Mouse (Mus musculus) liver, embryonic 14.5 days (tissue): ENCODE measurements around the gene Sdccag8. TPM values are rescaled to one million over a fixed set of nuclear protein-coding genes. Genes with fewer than 3 reads are reported as not detected.

ENCODE experiments used
- ATAC-seq: fragments of 200-750 bp; cut with Nextera tagmentation; 2 replicates; pipeline ENCODE4 v1.8.0; 2017; ENCODE audit warnings: moderate number of reproducible peaks, mild to moderate bottlenecking, moderate library complexity; ENCODE audit not compliant: insufficient read depth
- DNase-seq, 3 experiments: peaks; one replicate each; pipeline ENCODE4 v3.0.0-alpha.2; 2012 to 2013; ENCODE audit warnings: low read depth in 3 of 3, low spot score in 3 of 3
- H3K27ac ChIP-seq: fragments of 300-500 bp; sonication (generic); 2 replicates; pipeline ENCODE4 v1.5.1; 2014; ENCODE audit warnings: moderate library complexity, mild to moderate bottlenecking, control low read depth, inconsistent platforms
- H3K27me3 ChIP-seq: fragments of 300-500 bp; sonication (generic); 2 replicates; pipeline ENCODE4 v1.6.1; 2014; ENCODE audit warnings: mild to moderate bottlenecking, low read length, moderate library complexity; ENCODE audit not compliant: control insufficient read depth, insufficient read depth
- H3K36me3 ChIP-seq: fragments of 300-500 bp; sonication (generic); replicated peaks from 2 replicates; pipeline ENCODE4 v1.6.1; 2014; ENCODE audit warnings: low read depth; ENCODE audit not compliant: control insufficient read depth, insufficient read depth
- H3K4me1 ChIP-seq, 2 experiments: fragments of 200-500 bp in 1 of 2; fragments of 300-500 bp in 1 of 2; sonication (generic) in 1 of 2; replicated peaks; 2 replicates each; pipeline ENCODE4 v1.6.1; 2012 to 2014; ENCODE audit warnings: antibody characterized with exemption in 1 of 2, inconsistent platforms in 1 of 2, low read length in 1 of 2; ENCODE audit not compliant: control insufficient read depth in 2 of 2, insufficient read depth in 2 of 2
- H3K4me2 ChIP-seq: fragments of 300-500 bp; sonication (generic); 2 replicates; pipeline ENCODE4 v1.6.1; 2014; ENCODE audit warnings: low read depth, mild to moderate bottlenecking, control low read depth, moderate library complexity
- H3K4me3 ChIP-seq, 2 experiments: fragments of 200-500 bp in 1 of 2; fragments of 300-500 bp in 1 of 2; sonication (generic) in 1 of 2; 2 replicates each; pipeline ENCODE4 v1.5.1; 2012 to 2014; ENCODE audit warnings: low read depth in 2 of 2, low read length in 2 of 2, mild to moderate bottlenecking in 2 of 2, control low read depth in 1 of 2, inconsistent platforms in 1 of 2, moderate library complexity in 1 of 2; ENCODE audit not compliant: insufficient read depth in 1 of 2
- H3K9ac ChIP-seq: fragments of 300-500 bp; sonication (generic); replicated peaks from 2 replicates; pipeline ENCODE4 v1.6.1; 2014; ENCODE audit warnings: mild to moderate bottlenecking, control low read depth, moderate library complexity
- H3K9me3 ChIP-seq: fragments of 300-500 bp; sonication (generic); 2 replicates; pipeline ENCODE4 v1.6.1; 2016; ENCODE audit warnings: low read length, mixed read lengths; ENCODE audit not compliant: control insufficient read depth
- CTCF ChIP-seq: IDR thresholded peaks from 2 replicates; pipeline ENCODE4 v1.5.1; 2016; ENCODE audit warnings: antibody characterized with exemption, low read depth, control low read depth
- EP300 ChIP-seq: IDR thresholded peaks from 2 replicates; pipeline ENCODE4 v1.6.1; 2016; ENCODE audit warnings: antibody characterized with exemption, low read depth
- WGBS: fragments of 180-500 bp; shearing (Covaris S2); extraction: QIAGEN DNeasy Blood & Tissue Kit; methylation state at CpG from one replicate; pipeline ENCODE4 v1.1.7; 2014; ENCODE audit not compliant: insufficient replicate concordance; 5-methylcytosine and 5-hydroxymethylcytosine counted together
- polyA plus RNA-seq, 2 experiments: library from polyadenylated mRNA; depleted of rRNA in 1 of 2; stranded (reverse) in 1 of 2; unstranded in 1 of 2; fragments of >200 nt; fragmentation: Nextera tagmentation in 1 of 2; extraction: Ambion mirVana in 1 of 2; gene quantifications; 2 replicates each; pipeline versions ENCODE4 v1.2.1 to v1.2.3; 2012 to 2014

Gene Sdccag8
- polyA plus RNA-seq, 2 experiments: 2.7 to 5.1 TPM

DNA sequence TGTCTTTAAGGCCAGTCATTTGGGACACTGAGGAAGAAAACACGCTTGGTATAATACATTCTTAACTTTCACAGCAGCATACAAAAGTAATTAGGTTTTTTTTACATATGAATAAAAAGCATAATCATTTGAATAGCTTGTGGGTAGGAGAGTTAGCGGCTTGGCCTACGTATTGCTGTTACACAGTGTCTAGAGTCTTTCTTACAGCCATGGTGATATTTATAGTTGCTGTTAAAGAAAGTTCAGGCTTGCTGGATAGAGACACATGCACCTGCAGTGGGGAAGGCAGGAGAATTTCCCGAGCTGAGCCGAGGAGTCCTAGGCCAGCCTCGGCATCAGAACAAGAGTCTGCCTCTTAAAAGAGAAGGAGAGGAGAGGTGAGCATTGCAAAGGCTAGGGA is 134.4 kb downstream of the Sdccag8 start:
- H3K9me3 ChIP-seq: no peaks in the 10 kb centered on the region
- H3K4me3 ChIP-seq: no peak overlapping the region
- TF ChIP-seq CTCF (no peak), EP300 (no peak)
- DNase-seq: no peak
- no peaks in the 10 kb centered on the region for H3K27me3 ChIP-seq
- 76% methylated on average over 6 of the region's 6 CpGs for WGBS
- H3K4me1 ChIP-seq: peaks cover 0 to 5% of the 10 kb centered on the region in 2 experiments; a peak in 1 of 4 replicates
- H3K4me2 ChIP-seq: no peak overlapping the region
- no peaks in the 10 kb centered on the region for H3K36me3 ChIP-seq
- no peak overlapping the region for H3K9ac ChIP-seq
- ATAC-seq: no peak
- no peak overlapping the region for H3K27ac ChIP-seq

DNA sequence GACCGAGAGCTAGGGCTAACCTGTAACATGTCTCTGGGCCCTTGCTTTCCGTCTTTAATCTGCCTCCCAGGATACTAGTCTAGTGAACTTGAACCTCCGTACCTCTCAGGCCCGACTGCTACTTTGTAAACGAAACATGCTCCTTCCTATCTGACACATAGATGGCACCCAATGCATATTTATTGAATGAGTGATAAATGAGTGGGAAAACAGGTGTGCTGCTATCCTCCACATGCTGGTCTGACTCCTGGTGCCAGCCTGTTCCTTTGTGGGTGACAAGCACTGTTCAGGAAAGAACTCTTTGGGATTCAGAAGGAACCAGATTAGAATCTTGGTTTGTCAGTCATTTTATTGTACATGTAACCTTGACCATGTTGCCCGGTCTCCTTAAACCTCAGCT is 134.9 kb downstream of the Sdccag8 start:
- ATAC-seq: no peak
- no peak for DNase-seq
- H3K4me3 ChIP-seq: no peak overlapping the region
- 75% methylated on average over 6 of the region's 6 CpGs for WGBS
- H3K36me3 ChIP-seq: no peaks in the 10 kb centered on the region
- H3K4me2 ChIP-seq: no peak overlapping the region
- peaks cover 0 to 5% of the 10 kb centered on the region in 2 experiments; a peak in 1 of 4 replicates for H3K4me1 ChIP-seq
- H3K9ac ChIP-seq: no peak overlapping the region
- no peak overlapping the region for H3K27ac ChIP-seq
- no peaks in the 10 kb centered on the region for H3K9me3 ChIP-seq
- no peaks in the 10 kb centered on the region for H3K27me3 ChIP-seq
- no peak for TF ChIP-seq EP300
- no peak for TF ChIP-seq CTCF

DNA sequence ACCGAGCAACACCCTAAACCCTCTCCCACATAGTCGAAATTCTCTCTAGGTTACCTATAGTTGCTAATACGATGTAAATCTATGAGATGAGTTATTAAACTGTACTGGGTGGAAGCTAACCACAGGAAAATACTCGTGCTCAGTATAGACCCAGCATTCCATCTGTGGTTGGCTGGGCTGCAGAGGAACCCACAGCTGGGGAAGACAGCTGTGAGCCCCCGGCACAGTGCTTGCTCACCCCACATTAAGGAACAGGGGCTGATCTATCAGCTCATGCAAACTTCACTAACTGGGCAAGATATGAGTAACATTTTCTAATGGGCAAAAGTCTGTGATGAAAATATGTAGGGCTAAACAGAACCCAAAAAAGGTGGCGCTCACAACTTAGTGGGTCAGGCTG is 135.6 kb downstream of the Sdccag8 start:
- no peak overlapping the region for H3K4me2 ChIP-seq
- no peaks in the 10 kb centered on the region for H3K9me3 ChIP-seq
- H3K27me3 ChIP-seq: no peaks in the 10 kb centered on the region
- WGBS: 61% methylated on average over 6 of the region's 6 CpGs
- peaks cover 0 to 5% of the 10 kb centered on the region in 2 experiments; a peak in 1 of 4 replicates for H3K4me1 ChIP-seq
- no peak for ATAC-seq
- H3K27ac ChIP-seq: no peak overlapping the region
- H3K4me3 ChIP-seq: no peak overlapping the region
- no peak for TF ChIP-seq EP300
- TF ChIP-seq CTCF: no peak
- no peak overlapping the region for H3K9ac ChIP-seq
- H3K36me3 ChIP-seq: no peaks in the 10 kb centered on the region
- no peak for DNase-seq

DNA sequence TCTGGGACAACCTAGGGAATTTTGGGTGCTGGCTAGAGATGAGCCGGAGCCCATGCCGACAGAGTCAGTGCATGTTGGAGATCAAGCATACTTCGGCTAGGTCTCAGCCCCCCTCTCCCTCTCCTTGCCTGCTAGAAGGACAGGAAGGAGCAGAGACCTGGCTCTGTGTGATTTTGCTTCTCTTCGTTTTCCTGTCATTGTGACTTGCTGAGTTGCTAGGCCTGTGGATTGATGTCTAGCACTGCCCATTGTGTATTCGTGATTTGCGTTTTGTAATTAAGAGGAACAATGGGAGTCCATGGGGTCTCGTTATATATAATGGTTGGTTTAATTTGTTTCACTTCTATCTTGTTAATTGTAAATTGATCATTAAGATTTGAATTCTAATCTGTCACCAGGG is 137.4 kb downstream of the Sdccag8 start:
- Histone ChIP-seq H3K27me3 (no peaks in the 10 kb centered on the region), H3K4me3 (no peak overlapping the region), H3K4me1 (no peaks in the 10 kb centered on the region), H3K27ac (no peak overlapping the region), H3K4me2 (no peak overlapping the region), H3K36me3 (no peaks in the 10 kb centered on the region), H3K9me3 (no peaks in the 10 kb centered on the region), H3K9ac (no peak overlapping the region)
- WGBS: 54% methylated on average over 7 of the region's 7 CpGs
- ATAC-seq: no peak
- DNase-seq: no peak
- TF ChIP-seq EP300 (no peak), CTCF (no peak)

DNA sequence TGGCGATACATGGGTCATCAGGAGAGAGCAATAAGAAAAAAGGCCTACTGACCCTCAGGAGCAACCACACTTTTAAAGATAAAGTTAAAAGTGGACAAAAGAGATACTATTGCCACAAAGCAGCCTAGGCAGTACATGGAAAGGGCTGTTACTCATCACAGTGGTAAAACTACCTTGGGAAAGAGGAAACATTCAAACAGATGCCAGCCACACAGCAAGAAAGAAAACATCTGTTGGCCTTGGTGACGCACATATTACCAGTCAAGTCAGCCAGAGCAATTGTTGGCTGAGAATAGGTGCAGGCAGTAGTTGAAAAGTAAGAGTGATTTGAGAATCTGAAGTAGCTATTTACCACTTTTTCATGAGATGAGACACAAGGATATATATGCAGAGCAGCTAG is 143.9 kb downstream of the Sdccag8 start:
- DNase-seq (no peak), ATAC-seq (no peak)
- no peak for TF ChIP-seq CTCF
- TF ChIP-seq EP300: no peak
- Histone ChIP-seq H3K4me2 (no peak overlapping the region), H3K4me1 (no peaks in the 10 kb centered on the region), H3K4me3 (no peak overlapping the region), H3K27me3 (no peaks in the 10 kb centered on the region), H3K9ac (no peak overlapping the region), H3K9me3 (no peaks in the 10 kb centered on the region), H3K27ac (no peak overlapping the region), H3K36me3 (no peaks in the 10 kb centered on the region)
- WGBS: 69% methylated on average over 2 of the region's 2 CpGs

DNA sequence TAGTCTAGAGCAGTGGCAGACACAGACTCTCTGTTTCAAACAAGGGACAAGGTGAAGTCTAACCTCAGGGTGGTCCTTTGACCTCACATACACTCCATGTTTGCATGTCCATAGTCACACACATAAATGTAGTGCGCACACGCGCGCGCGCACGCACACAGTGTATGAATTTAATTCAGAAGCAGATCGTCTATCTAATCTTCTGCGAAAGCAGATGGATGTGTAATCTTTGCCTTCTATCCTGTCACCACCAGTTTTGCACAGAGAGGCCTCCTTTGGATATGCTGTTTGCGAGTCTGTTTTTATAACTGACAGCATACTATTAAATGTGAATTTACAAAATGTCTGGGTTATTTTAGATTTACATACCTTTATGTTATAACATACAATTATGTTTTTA is 147.3 kb downstream of the Sdccag8 start:
- ATAC-seq: no peak

More for the DNA sequence above, 147.3 kb downstream of the Sdccag8 start:
- WGBS: 83% methylated on average over 10 of the region's 10 CpGs
- Histone ChIP-seq H3K36me3 (no peaks in the 10 kb centered on the region), H3K4me2 (no peak overlapping the region), H3K4me3 (no peak overlapping the region), H3K4me1 (no peaks in the 10 kb centered on the region), H3K9ac (no peak overlapping the region), H3K27ac (no peak overlapping the region), H3K27me3 (no peaks in the 10 kb centered on the region), H3K9me3 (no peaks in the 10 kb centered on the region)
- no peak for TF ChIP-seq CTCF
- TF ChIP-seq EP300: no peak
- no peak for DNase-seq
